Mouse (Mus musculus) lung, embryonic 16.5 days (tissue): ENCODE measurements at regions not wholly inside any gene's neighbourhood (a gene's known extent, or its start where the extent isn't known, plus 50 kb on each side); places are given as distances from the start of the nearest gene placed in this dataset.
A peak's percentile ranks its signal among the peaks of the same experiment; 100 is the strongest.

Experiments used
- ATAC-seq: fragments of 200-750 bp; cut with Nextera tagmentation; 2 replicates; pipeline ENCODE4 v1.8.0; 2017; ENCODE audit warnings: low read depth, mild to moderate bottlenecking, moderate library complexity
- H3K27ac ChIP-seq: fragments of 300-500 bp; sonication (generic); 2 replicates; pipeline ENCODE4 v1.5.1; 2014; ENCODE audit warnings: mild to moderate bottlenecking, control low read depth, low read length
- H3K27me3 ChIP-seq: fragments of 300-500 bp; sonication (generic); 2 replicates; pipeline ENCODE4 v1.6.1; 2014; ENCODE audit warnings: low read depth, low read length, mixed read lengths; ENCODE audit not compliant: control insufficient read depth, insufficient read depth
- H3K36me3 ChIP-seq: fragments of 300-500 bp; sonication (generic); 2 replicates; pipeline ENCODE4 v1.6.1; 2014; ENCODE audit warnings: low read length; ENCODE audit not compliant: control insufficient read depth, insufficient read depth
- H3K4me1 ChIP-seq: fragments of 300-500 bp; sonication (generic); replicated peaks from 2 replicates; pipeline ENCODE4 v1.6.1; 2014; ENCODE audit warnings: low read length, mixed read lengths; ENCODE audit not compliant: control insufficient read depth, insufficient read depth
- H3K4me2 ChIP-seq: fragments of 300-500 bp; sonication (generic); 2 replicates; pipeline ENCODE4 v1.6.1; 2014; ENCODE audit warnings: low read depth, low read length, control low read depth
- H3K4me3 ChIP-seq: fragments of 300-500 bp; sonication (generic); 2 replicates; pipeline ENCODE4 v1.5.1; 2014; ENCODE audit warnings: mild to moderate bottlenecking, low read length, control low read depth
- H3K9ac ChIP-seq: fragments of 300-500 bp; sonication (generic); 2 replicates; pipeline ENCODE4 v1.6.1; 2014; ENCODE audit warnings: low read length, control low read depth
- H3K9me3 ChIP-seq: fragments of 300-500 bp; sonication (generic); 2 replicates; pipeline ENCODE4 v1.6.1; 2016; ENCODE audit warnings: low read length; ENCODE audit not compliant: control insufficient read depth
- WGBS: fragments of 180-500 bp; shearing (Covaris S2); extraction: QIAGEN DNeasy Blood & Tissue Kit; methylation state at CpG from one replicate; pipeline ENCODE4 v1.1.7; 2014; 5-methylcytosine and 5-hydroxymethylcytosine counted together

DNA sequence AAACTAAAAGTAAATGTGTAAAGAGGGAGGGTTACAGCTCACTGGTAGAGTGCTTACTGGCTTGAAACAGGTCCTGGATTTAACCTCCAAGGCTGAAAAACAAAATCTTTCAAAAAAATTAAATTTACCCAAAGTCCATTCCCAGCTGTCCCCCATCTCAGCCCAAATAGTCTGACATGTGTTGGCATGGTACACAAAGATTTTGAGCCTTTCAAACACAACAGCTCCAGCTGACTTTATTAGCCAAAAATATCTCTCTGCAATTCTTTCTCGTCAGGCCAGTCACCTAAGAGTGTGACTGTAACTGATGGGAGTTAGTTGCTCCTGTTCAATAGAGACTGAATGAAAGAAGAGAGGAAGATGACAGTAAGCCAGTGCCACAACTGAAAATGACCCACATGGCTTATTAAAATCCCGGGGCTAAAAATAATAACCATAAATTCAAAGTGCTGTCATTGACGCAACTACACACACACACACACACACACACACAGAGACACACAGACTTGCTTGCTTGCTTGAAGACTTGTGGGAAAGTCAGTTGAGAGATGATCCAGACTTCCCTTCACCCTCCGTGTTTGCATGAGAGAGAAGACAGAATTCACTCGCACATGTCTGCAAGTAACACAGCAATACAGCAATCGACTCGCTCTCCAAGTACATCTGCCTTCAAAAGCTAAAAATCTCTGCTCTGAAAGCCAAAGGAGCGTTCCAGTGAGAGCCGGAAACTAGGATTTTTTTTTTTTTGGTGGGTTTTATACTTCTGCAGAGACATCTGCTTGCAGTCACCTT, 214.1 kb upstream of the Rnd3 start:
- peak; percentile 81 for ATAC-seq
- Histone ChIP-seq H3K9me3 (no peaks in the 10 kb centered on the region), H3K4me1 (0 out of 2 replicates have a peak, but pooled peaks cover 7% of the 10 kb centered on the region), H3K36me3 (no peaks in the 10 kb centered on the region), H3K9ac (no peak overlapping the region), H3K27ac (peak overlapping the region; percentile 25; the same call in 1 of the 2 replicates), H3K27me3 (no peaks in the 10 kb centered on the region), H3K4me3 (no peak overlapping the region), H3K4me2 (peak overlapping the region; percentile 10; the same call in 1 of the 2 replicates)
- 42% methylated on average over 9 of the region's 9 CpGs for WGBS

- H3K4me3 ChIP-seq = no peak overlapping the region
- no peaks in the 10 kb centered on the region for H3K4me1 ChIP-seq
- no peak for ATAC-seq
- no peak overlapping the region for H3K4me2 ChIP-seq
- H3K9me3 ChIP-seq = no peaks in the 10 kb centered on the region
- H3K36me3 ChIP-seq = no peaks in the 10 kb centered on the region
- whole genome bisulfite sequencing = 73% methylated on average over 7 of the region's 7 CpGs
- no peaks in the 10 kb centered on the region for H3K27me3 ChIP-seq
- H3K9ac ChIP-seq = no peak overlapping the region
- H3K27ac ChIP-seq = no peak overlapping the region
These were observed 206.4 kb upstream of the Rnd3 start for GRCm38 (mm10) chr2:51355281-51355680.

GRCm38 (mm10) chr2:51354800-51355199, 205.9 kb upstream of the Rnd3 start:
- H3K9ac ChIP-seq = no peak overlapping the region
- H3K27ac ChIP-seq = no peak overlapping the region
- H3K4me3 ChIP-seq = no peak overlapping the region
- WGBS = 87% methylated on average over 4 of the region's 4 CpGs
- no peaks in the 10 kb centered on the region for H3K4me1 ChIP-seq
- H3K4me2 ChIP-seq = no peak overlapping the region
- ATAC-seq = no peak
- H3K9me3 ChIP-seq = no peaks in the 10 kb centered on the region
- H3K36me3 ChIP-seq = no peaks in the 10 kb centered on the region
- H3K27me3 ChIP-seq = no peaks in the 10 kb centered on the region

GRCm38 (mm10) chr2:51349614-51350013, 200.7 kb upstream of the Rnd3 start:
- no peak overlapping the region for H3K27ac ChIP-seq
- no peak overlapping the region for H3K9ac ChIP-seq
- no peaks in the 10 kb centered on the region for H3K27me3 ChIP-seq
- ATAC-seq = no peak
- no peak overlapping the region for H3K4me2 ChIP-seq
- no peak overlapping the region for H3K4me3 ChIP-seq
- no peaks in the 10 kb centered on the region for H3K9me3 ChIP-seq
- no peaks in the 10 kb centered on the region for H3K36me3 ChIP-seq
- H3K4me1 ChIP-seq = no peaks in the 10 kb centered on the region
- WGBS = 48% methylated on average over 2 of the region's 2 CpGs

GRCm38 (mm10) chr2:51348774-51349173, 199.9 kb upstream of the Rnd3 start:
- Histone ChIP-seq H3K27ac (no peak overlapping the region), H3K36me3 (no peaks in the 10 kb centered on the region), H3K4me2 (no peak overlapping the region), H3K4me3 (no peak overlapping the region), H3K4me1 (no peaks in the 10 kb centered on the region), H3K9ac (no peak overlapping the region), H3K9me3 (no peaks in the 10 kb centered on the region), H3K27me3 (no peaks in the 10 kb centered on the region)
- ATAC-seq = no peak
- WGBS = 86% methylated on average over 2 of the region's 2 CpGs

DNA sequence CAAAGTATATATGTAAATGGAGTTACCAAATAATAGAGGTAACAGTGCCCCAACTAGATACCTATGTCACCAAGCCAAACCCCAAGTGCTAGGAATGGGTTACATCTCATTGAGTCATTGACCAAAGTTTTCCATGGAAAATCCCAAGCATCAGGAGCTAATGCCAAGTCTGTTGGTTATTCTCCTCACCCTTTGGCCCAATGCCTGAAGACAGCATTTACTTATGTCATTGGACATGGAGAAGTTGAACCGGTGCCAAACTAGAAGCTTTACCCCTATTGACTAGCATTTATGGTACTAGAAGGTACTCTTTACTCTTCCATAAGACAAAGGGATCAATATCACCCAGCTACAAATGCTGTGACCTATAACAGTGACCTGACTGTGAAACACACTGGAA, 198.2 kb upstream of the Rnd3 start:
- Histone ChIP-seq H3K4me2 (no peak overlapping the region), H3K36me3 (no peaks in the 10 kb centered on the region), H3K4me1 (no peaks in the 10 kb centered on the region), H3K9me3 (no peaks in the 10 kb centered on the region), H3K27ac (no peak overlapping the region), H3K4me3 (no peak overlapping the region), H3K9ac (no peak overlapping the region), H3K27me3 (no peaks in the 10 kb centered on the region)
- WGBS = 88% methylated on average over 1 of the region's 1 CpGs
- no peak for ATAC-seq

DNA sequence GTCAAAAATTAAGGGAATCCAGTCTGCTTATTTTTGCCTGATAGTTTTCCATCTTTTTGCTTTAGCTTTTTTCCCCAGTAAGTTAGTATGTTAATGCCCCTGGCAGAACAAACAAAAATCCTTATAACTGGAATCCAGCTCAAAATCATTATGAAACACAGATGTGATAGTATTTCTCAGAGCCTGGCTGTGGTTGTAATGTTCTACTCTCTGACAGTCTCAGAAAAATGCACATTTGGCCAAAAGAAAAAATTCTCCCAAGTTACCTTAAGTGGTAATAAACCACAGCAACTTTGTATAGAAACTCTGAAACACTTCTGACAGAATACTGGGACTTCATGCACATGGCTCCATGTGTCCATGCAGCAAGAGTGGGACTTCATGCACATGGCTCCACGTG, 193.5 kb upstream of the Rnd3 start:
- WGBS = 72% methylated on average over 1 of the region's 1 CpGs
- Histone ChIP-seq H3K4me1 (no peaks in the 10 kb centered on the region), H3K36me3 (no peaks in the 10 kb centered on the region), H3K9me3 (no peaks in the 10 kb centered on the region), H3K9ac (no peak overlapping the region), H3K27me3 (no peaks in the 10 kb centered on the region), H3K4me3 (no peak overlapping the region), H3K4me2 (no peak overlapping the region), H3K27ac (no peak overlapping the region)
- no peak for ATAC-seq

GRCm38 (mm10) chr2:51334437-51334836, 185.5 kb upstream of the Rnd3 start:
- no peaks in the 10 kb centered on the region for H3K9me3 ChIP-seq
- 35% methylated on average over 6 of the region's 6 CpGs for WGBS
- no peak overlapping the region for H3K27ac ChIP-seq
- no peak overlapping the region for H3K4me2 ChIP-seq
- no peaks in the 10 kb centered on the region for H3K36me3 ChIP-seq
- no peaks in the 10 kb centered on the region for H3K4me1 ChIP-seq
- no peak for ATAC-seq
- H3K9ac ChIP-seq = no peak overlapping the region
- H3K4me3 ChIP-seq = no peak overlapping the region
- no peaks in the 10 kb centered on the region for H3K27me3 ChIP-seq

- Histone ChIP-seq H3K9ac (no peak overlapping the region), H3K4me2 (no peak overlapping the region), H3K4me1 (no peaks in the 10 kb centered on the region), H3K4me3 (no peak overlapping the region), H3K27ac (no peak overlapping the region), H3K9me3 (no peaks in the 10 kb centered on the region), H3K36me3 (no peaks in the 10 kb centered on the region), H3K27me3 (no peaks in the 10 kb centered on the region)
- no peak for ATAC-seq
- 53% methylated on average over 8 of the region's 8 CpGs for WGBS
These were observed 178.2 kb upstream of the Rnd3 start for GRCm38 (mm10) chr2:51327081-51327480.
